Mouse (Mus musculus): ENCODE results near the gene Ccdc190. TPM values are rescaled to one million over a fixed set of nuclear protein-coding genes. Genes with fewer than 3 reads are reported as not detected.
A peak's percentile ranks its signal among the peaks of the same experiment; 100 is the strongest.

The Ccdc190 gene
- polyA plus RNA-seq, 1 experiment from 2014 or later = not detected

- Histone ChIP-seq H3K4me2 (replicated peaks; ENCODE audit: low read depth, low read length) (no peak overlapping the region), H3K36me3 (ENCODE audit: insufficient read depth, low read length) (no peaks in the 10 kb centered on the region), H3K9me3 (ENCODE audit: low read length) (no peaks in the 10 kb centered on the region), H3K4me1 (ENCODE audit: insufficient read depth, low read depth, low read length) (no peaks in the 10 kb centered on the region), H3K4me3 (ENCODE audit: low read depth, low read length) (no peak overlapping the region), H3K27me3 (replicated peaks; ENCODE audit: insufficient read depth, low read length) (no peaks in the 10 kb centered on the region), H3K27ac (ENCODE audit: low read length) (no peak overlapping the region), H3K9ac (replicated peaks; ENCODE audit: low read depth) (no peak overlapping the region)
- no peak for ATAC-seq
- WGBS = 32% methylated on average over 1 of the region's 1 CpGs
- no peak for DNase-seq (ENCODE audit: low spot score)
- TF ChIP-seq EP300 (IDR thresholded peaks at IDR 0.05) (no peak), CTCF (IDR thresholded peaks at IDR 0.05) (no peak)
Observed at GRCm38 (mm10) chr1:169895686-169896085, 32.8 kb upstream of the Ccdc190 start.

DNA sequence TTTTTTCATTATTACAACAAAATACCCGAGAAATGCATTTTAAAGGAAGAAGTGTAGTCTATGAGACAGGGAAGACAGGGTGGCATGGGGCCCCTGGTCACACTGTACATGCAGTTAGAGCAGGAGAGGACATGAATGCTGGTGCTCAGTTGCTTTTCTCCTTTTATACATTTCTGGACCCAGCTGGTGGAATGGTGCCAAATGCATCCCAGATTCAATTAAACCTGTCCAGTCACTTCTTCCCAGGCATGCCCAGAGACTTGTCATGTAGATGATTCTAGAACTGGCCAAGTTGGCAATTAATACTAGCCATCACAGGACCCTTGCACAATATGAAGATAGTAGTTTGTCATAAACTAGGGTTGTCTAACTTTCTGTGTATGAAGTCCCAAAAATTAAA is 30.5 kb upstream of the Ccdc190 start:
- no peaks in the 10 kb centered on the region for H3K27me3 ChIP-seq (replicated peaks; ENCODE audit: insufficient read depth, low read length)
- no peaks in the 10 kb centered on the region for H3K9me3 ChIP-seq (ENCODE audit: low read length)
- H3K9ac ChIP-seq (replicated peaks; ENCODE audit: low read depth) = no peak overlapping the region
- no peak for DNase-seq (ENCODE audit: low spot score)
- WGBS = 37% methylated on average over 1 of the region's 1 CpGs
- ATAC-seq = no peak
- no peaks in the 10 kb centered on the region for H3K36me3 ChIP-seq (ENCODE audit: insufficient read depth, low read length)
- H3K27ac ChIP-seq (ENCODE audit: low read length) = no peak overlapping the region
- no peaks in the 10 kb centered on the region for H3K4me1 ChIP-seq (ENCODE audit: insufficient read depth, low read depth, low read length)
- H3K4me2 ChIP-seq (replicated peaks; ENCODE audit: low read depth, low read length) = no peak overlapping the region
- H3K4me3 ChIP-seq (ENCODE audit: low read depth, low read length) = no peak overlapping the region
- TF ChIP-seq EP300 (IDR thresholded peaks at IDR 0.05) (no peak), CTCF (IDR thresholded peaks at IDR 0.05) (no peak)

GRCm38 (mm10) chr1:169898607-169899006 is 29.8 kb upstream of the Ccdc190 start:
- Histone ChIP-seq H3K27me3 (replicated peaks; ENCODE audit: insufficient read depth, low read length) (no peaks in the 10 kb centered on the region), H3K9me3 (ENCODE audit: low read length) (no peaks in the 10 kb centered on the region), H3K4me3 (ENCODE audit: low read depth, low read length) (no peak overlapping the region), H3K9ac (replicated peaks; ENCODE audit: low read depth) (no peak overlapping the region), H3K27ac (ENCODE audit: low read length) (no peak overlapping the region), H3K36me3 (ENCODE audit: insufficient read depth, low read length) (no peaks in the 10 kb centered on the region), H3K4me2 (replicated peaks; ENCODE audit: low read depth, low read length) (no peak overlapping the region), H3K4me1 (ENCODE audit: insufficient read depth, low read depth, low read length) (no peaks in the 10 kb centered on the region)
- TF ChIP-seq EP300 (IDR thresholded peaks at IDR 0.05) (no peak), CTCF (IDR thresholded peaks at IDR 0.05) (no peak)
- 61% methylated on average over 7 of the region's 7 CpGs for WGBS
- DNase-seq (ENCODE audit: low spot score) = no peak
- no peak for ATAC-seq

GRCm38 (mm10) chr1:169900771-169901336 is 27.6 kb upstream of the Ccdc190 start:
- DNase-seq (ENCODE audit: low spot score) (no peak), ATAC-seq (no peak)
- Histone ChIP-seq H3K9me3 (ENCODE audit: low read length) (no peaks in the 10 kb centered on the region), H3K27me3 (replicated peaks; ENCODE audit: insufficient read depth, low read length) (no peaks in the 10 kb centered on the region), H3K36me3 (ENCODE audit: insufficient read depth, low read length) (no peaks in the 10 kb centered on the region), H3K27ac (ENCODE audit: low read length) (no peak overlapping the region), H3K9ac (replicated peaks; ENCODE audit: low read depth) (no peak overlapping the region), H3K4me3 (ENCODE audit: low read depth, low read length) (no peak overlapping the region), H3K4me2 (replicated peaks; ENCODE audit: low read depth, low read length) (no peak overlapping the region), H3K4me1 (ENCODE audit: insufficient read depth, low read depth, low read length) (no peaks in the 10 kb centered on the region)
- WGBS = 84% methylated on average over 3 of the region's 3 CpGs
- no peak for TF ChIP-seq CTCF (IDR thresholded peaks at IDR 0.05)
- TF ChIP-seq EP300 (IDR thresholded peaks at IDR 0.05) = no peak

DNA sequence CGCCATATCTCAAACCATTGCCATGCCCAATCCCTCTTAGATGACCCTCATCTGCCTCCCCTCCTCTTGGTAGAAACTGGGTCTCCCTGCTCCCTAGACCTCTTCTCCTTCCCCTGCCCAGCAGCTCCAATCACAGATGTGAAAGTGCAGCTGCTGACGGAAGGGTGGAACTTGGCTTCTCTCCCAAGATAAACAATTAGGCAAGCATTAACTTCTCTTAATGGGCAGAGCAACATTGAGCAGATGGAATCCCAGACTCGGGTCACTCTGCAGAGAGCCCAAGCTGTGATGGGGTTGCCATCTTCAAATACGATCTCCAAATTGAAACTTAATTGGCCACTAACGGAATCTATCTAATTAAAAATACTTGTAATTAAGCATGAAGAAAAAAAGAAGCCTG is 19.3 kb upstream of the Ccdc190 start:
- 62% methylated on average over 5 of the region's 5 CpGs for WGBS
- ATAC-seq (no peak), DNase-seq (ENCODE audit: low spot score) (peak; percentile 25)
- H3K4me3 ChIP-seq (ENCODE audit: low read depth, low read length) = no peak overlapping the region
- no peaks in the 10 kb centered on the region for H3K36me3 ChIP-seq (ENCODE audit: insufficient read depth, low read length)
- no peaks in the 10 kb centered on the region for H3K27me3 ChIP-seq (replicated peaks; ENCODE audit: insufficient read depth, low read length)
- no peaks in the 10 kb centered on the region for H3K4me1 ChIP-seq (ENCODE audit: insufficient read depth, low read depth, low read length)
- no peaks in the 10 kb centered on the region for H3K9me3 ChIP-seq (ENCODE audit: low read length)
- no peak overlapping the region for H3K27ac ChIP-seq (ENCODE audit: low read length)
- H3K9ac ChIP-seq (replicated peaks; ENCODE audit: low read depth) = no peak overlapping the region
- TF ChIP-seq CTCF (IDR thresholded peaks at IDR 0.05) (no peak), EP300 (IDR thresholded peaks at IDR 0.05) (no peak)
- no peak overlapping the region for H3K4me2 ChIP-seq (replicated peaks; ENCODE audit: low read depth, low read length)

- Histone ChIP-seq H3K36me3 (ENCODE audit: insufficient read depth, low read length) (no peaks in the 10 kb centered on the region), H3K27ac (ENCODE audit: low read length) (no peak overlapping the region), H3K9ac (replicated peaks; ENCODE audit: low read depth) (no peak overlapping the region), H3K27me3 (replicated peaks; ENCODE audit: insufficient read depth, low read length) (no peaks in the 10 kb centered on the region), H3K4me1 (ENCODE audit: insufficient read depth, low read depth, low read length) (no peaks in the 10 kb centered on the region), H3K4me2 (replicated peaks; ENCODE audit: low read depth, low read length) (no peak overlapping the region), H3K9me3 (ENCODE audit: low read length) (no peaks in the 10 kb centered on the region), H3K4me3 (ENCODE audit: low read depth, low read length) (no peak overlapping the region)
- TF ChIP-seq EP300 (IDR thresholded peaks at IDR 0.05) (no peak), CTCF (IDR thresholded peaks at IDR 0.05) (no peak)
- DNase-seq (ENCODE audit: low spot score) (no peak), ATAC-seq (no peak)
- WGBS = 85% methylated on average over 6 of the region's 6 CpGs
Observed at GRCm38 (mm10) chr1:169909659-169910058, 18.8 kb upstream of the Ccdc190 start.

DNA sequence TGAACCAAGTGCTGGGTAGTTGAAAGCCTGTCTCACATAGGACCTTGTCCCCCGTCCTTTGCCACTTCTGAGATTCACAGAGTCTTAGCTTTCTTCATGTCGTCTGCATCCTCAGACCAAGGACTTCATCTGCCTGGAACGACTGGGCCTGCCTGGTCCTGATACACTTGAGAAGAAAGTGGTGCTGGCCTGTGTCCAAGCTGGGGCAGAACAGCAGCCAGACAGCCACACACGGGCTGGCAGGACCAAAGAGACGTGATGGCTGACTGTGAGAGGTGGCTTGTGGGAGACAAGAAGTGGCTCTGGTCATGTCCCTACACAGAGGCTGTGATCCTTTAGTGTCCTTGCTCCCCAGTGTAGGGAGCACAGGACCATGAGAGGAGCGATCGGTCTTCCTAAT is 17.7 kb upstream of the Ccdc190 start:
- no peak for DNase-seq (ENCODE audit: low spot score)

More for the DNA sequence above, 17.7 kb upstream of the Ccdc190 start:
- Histone ChIP-seq H3K9ac (replicated peaks; ENCODE audit: low read depth) (no peak overlapping the region), H3K27me3 (replicated peaks; ENCODE audit: insufficient read depth, low read length) (no peaks in the 10 kb centered on the region), H3K36me3 (ENCODE audit: insufficient read depth, low read length) (no peaks in the 10 kb centered on the region), H3K27ac (ENCODE audit: low read length) (no peak overlapping the region), H3K4me3 (ENCODE audit: low read depth, low read length) (no peak overlapping the region), H3K9me3 (ENCODE audit: low read length) (no peaks in the 10 kb centered on the region), H3K4me2 (replicated peaks; ENCODE audit: low read depth, low read length) (no peak overlapping the region), H3K4me1 (ENCODE audit: insufficient read depth, low read depth, low read length) (no peaks in the 10 kb centered on the region)
- no peak; the same call in 1 of the 2 replicates for ATAC-seq
- WGBS = 61% methylated on average over 7 of the region's 7 CpGs
- TF ChIP-seq EP300 (IDR thresholded peaks at IDR 0.05) = no peak
- no peak for TF ChIP-seq CTCF (IDR thresholded peaks at IDR 0.05)

All from lung, postnatal 0 days (tissue).